Mouse (Mus musculus): ENCODE measurements around the gene Akt1s1.

The Akt1s1 gene

DNA sequence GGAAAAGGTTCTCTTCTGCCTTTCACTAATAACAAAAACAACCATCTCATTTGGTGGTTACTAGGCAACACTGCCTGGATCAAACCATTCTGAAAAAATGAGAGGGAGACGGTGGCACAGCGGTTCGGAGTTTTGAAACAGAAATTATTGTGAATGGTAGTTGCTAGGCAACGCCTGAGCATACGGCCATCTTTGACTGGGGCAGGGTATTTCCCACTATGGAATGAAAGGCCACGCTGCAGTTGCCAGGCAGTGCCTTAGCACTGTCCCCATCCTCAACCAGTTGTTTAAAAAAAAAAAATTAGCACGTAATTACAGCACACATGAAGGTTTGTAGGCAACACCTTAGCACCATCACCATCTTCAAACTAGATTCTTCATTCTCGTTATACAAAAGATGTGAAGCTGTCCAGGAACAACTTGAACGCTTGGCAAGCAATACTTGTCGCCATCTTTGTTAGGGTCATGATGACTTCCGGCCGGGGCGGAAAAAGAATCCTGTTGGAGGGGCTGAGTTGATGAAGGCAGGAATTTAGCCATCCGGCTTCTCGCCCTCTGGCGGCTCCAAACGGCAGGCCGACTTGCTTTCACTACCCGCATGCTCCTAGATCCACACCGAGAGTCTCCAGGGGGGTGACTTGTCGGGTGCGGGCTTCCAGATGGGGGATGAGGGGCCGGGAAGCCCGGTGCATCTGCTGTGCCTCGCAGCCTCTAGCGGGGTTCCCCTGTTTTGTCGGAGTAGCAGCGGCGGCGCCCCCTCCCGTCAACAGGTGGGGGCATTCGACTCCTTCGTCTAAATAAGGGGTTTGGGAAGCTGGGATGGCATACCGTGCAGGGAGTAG, 47.0 kb downstream of the Akt1s1 start, which contains the start of gene Fuz:
TSS of gene Fuz (plus strand) at position 487 of the 842 bp plus-strand sequence.
- peak; percentile 83 for DNase-seq (ENCODE audit: extremely low read depth, insufficient read length, low spot score)

DNA sequence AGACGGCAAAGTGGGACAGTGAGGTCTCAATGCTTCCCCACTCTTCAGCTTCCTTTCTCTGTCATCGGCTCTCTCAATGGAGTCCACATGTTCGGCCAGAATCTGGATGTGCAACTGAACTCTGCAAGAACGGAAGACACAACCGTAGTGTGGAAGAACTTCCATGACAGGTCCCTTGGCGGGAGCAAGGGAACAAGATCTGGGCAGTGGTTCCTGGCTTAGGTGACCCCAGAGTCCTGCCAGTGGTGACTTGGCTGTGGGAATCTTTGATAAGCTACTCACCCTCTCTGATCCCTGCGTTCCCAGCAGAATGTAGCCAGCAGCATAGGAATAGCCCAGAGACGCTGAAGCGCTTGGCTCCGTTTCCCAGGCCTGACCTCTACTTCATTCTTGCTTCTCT, 47.7 kb downstream of the Akt1s1 start:
- no peak for DNase-seq (ENCODE audit: extremely low read depth, insufficient read length, low spot score)

DNA sequence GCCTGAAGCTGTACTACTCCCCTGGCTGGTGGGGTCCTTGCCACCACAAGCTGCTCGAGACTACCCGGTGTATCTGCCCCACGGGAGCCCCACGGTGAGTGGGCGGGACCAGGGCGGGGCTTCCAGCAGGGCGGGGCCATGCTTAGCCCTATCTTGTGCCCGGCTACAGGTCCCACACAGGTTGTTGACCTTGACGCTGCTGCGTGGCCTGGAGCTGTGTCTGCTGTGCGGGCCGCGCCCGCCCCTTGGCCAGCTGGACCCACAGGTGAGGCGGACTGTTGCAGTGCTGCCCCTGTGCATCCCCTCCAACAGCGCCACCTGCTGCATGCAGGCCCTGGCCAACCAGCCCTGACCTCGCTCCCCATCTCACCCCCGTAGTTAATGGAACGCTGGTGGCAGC, 49.8 kb downstream of the Akt1s1 start:
- DNase-seq (ENCODE audit: extremely low read depth, insufficient read length, low spot score), result peak; percentile 44

DNA sequence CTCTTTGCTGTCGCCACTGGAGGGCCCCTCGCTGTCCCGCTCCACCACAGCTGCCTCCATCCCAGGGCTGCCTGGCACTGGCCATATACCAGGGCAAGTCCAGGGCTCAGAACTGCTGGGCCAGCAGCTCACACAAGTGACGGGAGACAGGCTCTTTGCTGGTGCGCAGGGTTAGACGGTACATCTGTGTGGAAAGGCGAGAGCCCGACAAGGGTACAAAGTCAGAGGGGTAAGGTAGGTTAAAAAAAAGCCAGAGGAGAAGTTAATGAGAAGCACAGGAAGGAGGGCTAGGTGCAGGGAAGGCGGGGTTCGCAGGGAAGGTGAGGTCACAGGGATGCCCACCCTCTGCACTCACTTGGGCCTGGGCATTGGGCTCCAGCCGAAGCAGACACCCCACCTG, 51.8 kb downstream of the Akt1s1 start:
- DNase-seq (ENCODE audit: extremely low read depth, insufficient read length, low spot score), result no peak

DNA sequence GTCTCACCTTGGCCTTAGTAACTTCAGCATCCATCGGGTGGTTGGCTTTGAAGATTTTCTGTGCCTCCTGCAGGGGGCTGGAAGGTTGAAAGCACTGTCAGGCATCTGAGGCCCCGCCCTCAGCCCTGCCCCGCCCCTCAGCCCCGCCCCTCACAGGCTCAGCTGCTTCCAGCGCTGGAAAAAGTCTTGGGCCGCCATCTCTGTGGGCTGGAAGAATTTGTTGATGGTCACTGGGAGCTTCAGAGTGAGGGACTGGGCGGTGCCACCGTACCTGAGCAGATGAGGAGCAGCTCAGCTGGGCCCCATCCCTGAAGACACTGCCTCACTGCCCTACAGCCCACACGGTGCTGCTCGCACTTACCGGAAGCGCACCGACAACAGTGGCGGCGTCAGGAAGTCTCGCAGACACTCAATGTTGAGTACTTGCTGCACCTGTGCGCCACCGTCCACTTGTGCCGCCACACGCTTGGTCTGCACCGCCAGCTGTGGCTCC, 52.5 kb downstream of the Akt1s1 start:
- DNase-seq (ENCODE audit: extremely low read depth, insufficient read length, low spot score), result peak; percentile 41
